Mouse (Mus musculus) forebrain, embryonic 10.5 days (tissue): ENCODE data around the gene Dock4. TPM values are rescaled to one million over a fixed set of nuclear protein-coding genes. Genes with fewer than 3 reads are reported as not detected.

Experiments
- DNase-seq: peaks from one replicate; pipeline ENCODE4 v3.0.0-alpha.2; 2017; ENCODE audit warnings: low spot score; ENCODE audit errors: extremely low spot score
- H3K27ac ChIP-seq: fragments of 300-500 bp; sonication (generic); 2 replicates; pipeline ENCODE4 v1.5.1; 2016; ENCODE audit warnings: mild to moderate bottlenecking
- H3K27me3 ChIP-seq: fragments of 300-500 bp; sonication (generic); 2 replicates; pipeline ENCODE4 v1.6.1; 2016; ENCODE audit warnings: mild to moderate bottlenecking; ENCODE audit not compliant: poor library complexity, severe bottlenecking
- H3K36me3 ChIP-seq: fragments of 300-500 bp; sonication (generic); replicated peaks from 2 replicates; pipeline ENCODE4 v1.6.1; 2016; ENCODE audit warnings: mild to moderate bottlenecking, moderate library complexity
- H3K4me1 ChIP-seq: fragments of 300-500 bp; sonication (generic); 2 replicates; pipeline ENCODE4 v1.6.1; 2016
- H3K4me3 ChIP-seq: fragments of 300-500 bp; sonication (generic); 2 replicates; pipeline ENCODE4 v1.5.1; 2016; ENCODE audit warnings: mild to moderate bottlenecking, moderate library complexity
- H3K9me3 ChIP-seq: fragments of 300-500 bp; sonication (generic); 2 replicates; pipeline ENCODE4 v1.6.1; 2016; ENCODE audit warnings: mild to moderate bottlenecking, moderate library complexity
- WGBS: fragments of 180-500 bp; shearing (Covaris S2); methylation state at CpG from one replicate; pipeline ENCODE4 v1.1.7; 2016; 5-methylcytosine and 5-hydroxymethylcytosine counted together
- polyA plus RNA-seq: library from polyadenylated mRNA; unstranded; fragments of >200 nt; fragmentation: Nextera tagmentation; extraction: Ambion mirVana; gene quantifications from 2 replicates; pipeline ENCODE4 v1.2.1, GENCODE M21; 2016

Gene Dock4
- polyA plus RNA-seq, 1 experiment from 2014 or later = 16.2 TPM

DNA sequence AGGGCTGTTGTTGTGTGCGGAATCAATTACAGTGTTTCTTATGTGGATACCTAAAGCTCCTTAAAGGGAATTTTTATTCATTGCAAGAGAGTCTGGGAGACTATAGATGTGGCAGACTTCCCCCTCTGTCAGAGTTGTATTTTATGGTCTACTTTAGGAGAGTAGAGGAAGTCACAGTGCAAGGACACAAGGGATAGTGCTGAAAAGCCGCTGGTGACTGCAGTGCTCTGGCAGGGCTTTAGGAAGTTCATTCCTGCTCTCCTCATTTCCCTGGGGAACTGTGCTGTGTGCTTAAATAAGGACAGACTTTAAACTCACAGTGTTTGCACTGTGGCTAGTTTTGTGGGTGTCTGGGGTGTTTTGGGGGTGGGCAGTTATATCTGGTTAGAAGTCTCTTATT lies 118.5 kb downstream of the Dock4 start:
- no peak for DNase-seq
- peaks cover 12% of the 10 kb centered on the region for H3K4me1 ChIP-seq
- no peak overlapping the region for H3K4me3 ChIP-seq
- WGBS = 87% methylated on average over 2 of the region's 2 CpGs
- no peaks in the 10 kb centered on the region for H3K9me3 ChIP-seq
- no peaks in the 10 kb centered on the region for H3K27me3 ChIP-seq
- no peak overlapping the region for H3K27ac ChIP-seq
- no peaks in the 10 kb centered on the region for H3K36me3 ChIP-seq

GRCm38 (mm10) chr12:40568365-40568885 lies 122.7 kb downstream of the Dock4 start:
- WGBS = 88% methylated on average over 4 of the region's 4 CpGs
- H3K27me3 ChIP-seq = no peaks in the 10 kb centered on the region
- no peak for DNase-seq
- no peak overlapping the region for H3K27ac ChIP-seq
- H3K9me3 ChIP-seq = no peaks in the 10 kb centered on the region
- H3K4me3 ChIP-seq = no peak overlapping the region
- no peaks in the 10 kb centered on the region for H3K36me3 ChIP-seq
- peaks cover 16% of the 10 kb centered on the region for H3K4me1 ChIP-seq

DNA sequence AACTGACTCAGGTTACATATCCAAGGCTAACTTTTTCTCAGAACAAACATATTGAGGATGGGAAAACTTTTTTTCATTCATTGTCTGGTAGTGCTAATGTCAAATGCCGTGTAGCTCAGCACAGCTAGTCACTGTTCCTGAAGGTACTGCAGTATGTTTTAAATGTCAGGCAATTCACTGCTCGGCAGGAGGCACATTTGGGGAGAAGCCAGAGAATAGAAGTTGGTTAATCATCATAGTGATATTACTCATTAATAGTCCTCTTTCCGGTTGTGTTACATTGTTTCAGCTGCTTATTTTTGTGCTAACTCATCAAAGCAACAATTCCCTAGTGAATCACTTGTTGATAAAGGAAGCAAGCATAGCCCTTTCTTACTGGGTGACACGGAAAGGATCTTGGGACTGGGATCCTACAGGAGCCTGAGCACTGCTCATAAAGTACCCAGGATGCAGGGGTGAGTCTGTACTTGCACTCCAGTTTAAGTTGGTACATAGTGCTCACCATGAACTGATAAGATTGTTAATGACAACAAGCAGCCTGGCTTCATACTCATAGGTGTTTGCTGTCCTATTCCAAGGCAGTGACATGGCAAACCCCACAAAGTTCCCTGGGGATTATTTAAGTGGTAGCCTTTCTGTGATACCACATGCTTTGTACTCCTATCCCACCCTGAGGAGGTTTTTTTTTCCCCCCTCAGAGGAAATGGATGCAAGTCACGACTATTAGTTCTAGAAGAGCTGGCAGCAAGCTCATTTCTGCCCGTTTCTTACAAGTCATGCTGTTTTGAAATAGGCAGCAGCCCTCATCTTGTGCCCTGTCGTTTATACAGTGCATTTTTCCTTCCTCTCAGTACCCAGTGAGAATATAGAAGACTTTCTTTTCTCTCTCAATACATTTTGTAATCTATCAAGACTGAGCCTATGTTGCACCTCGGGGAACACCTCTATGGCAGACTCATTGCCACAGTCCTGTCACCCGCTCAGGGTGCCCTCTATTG lies 123.5 kb downstream of the Dock4 start:
- peaks cover 16% of the 10 kb centered on the region for H3K4me1 ChIP-seq
- H3K4me3 ChIP-seq = no peak overlapping the region
- H3K36me3 ChIP-seq = no peaks in the 10 kb centered on the region
- WGBS = 81% methylated on average over 9 of the region's 9 CpGs
- no peak for DNase-seq
- no peak overlapping the region for H3K27ac ChIP-seq
- H3K9me3 ChIP-seq = no peaks in the 10 kb centered on the region
- no peaks in the 10 kb centered on the region for H3K27me3 ChIP-seq

- WGBS = 40% methylated on average over 1 of the region's 1 CpGs
- Histone ChIP-seq H3K36me3 (no peaks in the 10 kb centered on the region), H3K27me3 (no peaks in the 10 kb centered on the region), H3K27ac (no peak overlapping the region), H3K4me1 (peaks cover 16% of the 10 kb centered on the region), H3K4me3 (no peak overlapping the region), H3K9me3 (no peaks in the 10 kb centered on the region)
- no peak for DNase-seq
Measured at GRCm38 (mm10) chr12:40570250-40570649, 124.5 kb downstream of the Dock4 start.

- Histone ChIP-seq H3K36me3 (no peaks in the 10 kb centered on the region), H3K4me3 (no peak overlapping the region), H3K4me1 (peaks cover 4% of the 10 kb centered on the region), H3K9me3 (no peaks in the 10 kb centered on the region), H3K27ac (no peak overlapping the region), H3K27me3 (no peaks in the 10 kb centered on the region)
- DNase-seq = no peak
- 87% methylated on average over 3 of the region's 3 CpGs for WGBS
Measured at GRCm38 (mm10) chr12:40574051-40574450, 128.3 kb downstream of the Dock4 start.

DNA sequence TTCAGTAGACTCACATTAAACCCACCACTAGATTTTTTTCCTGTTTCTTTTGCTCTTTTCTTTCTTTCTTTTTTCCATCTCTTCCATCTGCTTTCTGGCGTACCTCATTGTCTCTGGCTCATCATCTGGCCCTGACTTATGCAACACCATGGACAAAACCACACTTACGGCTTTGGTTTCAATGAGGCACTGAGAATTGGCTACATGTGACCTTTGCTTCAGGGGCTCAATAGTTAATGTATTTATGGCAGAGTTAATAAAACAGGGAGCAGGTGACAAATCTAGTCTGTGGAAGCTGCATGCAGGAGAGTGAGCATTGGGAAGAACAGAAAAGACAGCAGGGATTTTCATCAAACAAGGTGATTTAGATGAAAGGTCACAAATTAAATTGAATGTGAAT lies 131.0 kb downstream of the Dock4 start:
- Histone ChIP-seq H3K27me3 (no peaks in the 10 kb centered on the region), H3K4me1 (peaks cover 16% of the 10 kb centered on the region), H3K9me3 (no peaks in the 10 kb centered on the region), H3K36me3 (no peaks in the 10 kb centered on the region), H3K27ac (no peak overlapping the region), H3K4me3 (no peak overlapping the region)
- no peak for DNase-seq
- WGBS = 87% methylated on average over 2 of the region's 2 CpGs

DNA sequence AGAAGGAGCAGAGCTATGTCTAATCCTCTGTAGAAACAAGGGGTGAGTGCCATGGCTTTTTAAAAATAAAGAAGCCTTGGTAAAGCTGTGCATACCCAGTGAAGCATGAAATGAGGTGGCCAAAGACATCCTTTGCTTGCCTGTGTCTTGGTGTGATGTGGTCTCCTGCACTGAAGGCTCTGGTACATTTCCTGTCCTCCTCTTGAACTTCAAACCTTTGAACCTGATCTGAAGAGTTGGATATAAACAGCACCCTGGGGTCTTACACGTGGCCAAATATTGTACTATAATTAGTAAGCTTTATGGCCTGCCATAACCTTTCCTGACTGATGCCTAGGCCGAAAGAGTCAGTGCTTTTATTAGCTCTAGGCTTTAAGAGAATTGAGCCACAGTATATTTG lies 134.6 kb downstream of the Dock4 start:
- 38% methylated on average over 2 of the region's 2 CpGs for WGBS

GRCm38 (mm10) chr12:40581037-40581436 lies 135.3 kb downstream of the Dock4 start:
- H3K36me3 ChIP-seq = no peaks in the 10 kb centered on the region
- no peaks in the 10 kb centered on the region for H3K27me3 ChIP-seq
- 73% methylated on average over 3 of the region's 3 CpGs for WGBS
- DNase-seq = no peak
- H3K9me3 ChIP-seq = no peaks in the 10 kb centered on the region
- H3K4me1 ChIP-seq = peaks cover 16% of the 10 kb centered on the region
- no peak overlapping the region for H3K4me3 ChIP-seq
- H3K27ac ChIP-seq = no peak overlapping the region

More for the DNA sequence above, 134.6 kb downstream of the Dock4 start:
- H3K27ac ChIP-seq = no peak overlapping the region
- H3K4me1 ChIP-seq = peaks cover 16% of the 10 kb centered on the region
- no peaks in the 10 kb centered on the region for H3K9me3 ChIP-seq
- H3K4me3 ChIP-seq = no peak overlapping the region
- no peak for DNase-seq
- H3K36me3 ChIP-seq = no peaks in the 10 kb centered on the region
- H3K27me3 ChIP-seq = no peaks in the 10 kb centered on the region

- Histone ChIP-seq H3K27me3 (no peaks in the 10 kb centered on the region), H3K36me3 (no peaks in the 10 kb centered on the region), H3K9me3 (no peaks in the 10 kb centered on the region), H3K4me1 (peaks cover 16% of the 10 kb centered on the region), H3K4me3 (no peak overlapping the region), H3K27ac (no peak overlapping the region)
- DNase-seq = no peak
- WGBS = 83% methylated on average over 5 of the region's 5 CpGs
Measured at GRCm38 (mm10) chr12:40582059-40582458, 136.3 kb downstream of the Dock4 start.

- H3K36me3 ChIP-seq = no peaks in the 10 kb centered on the region
- H3K27ac ChIP-seq = no peak overlapping the region
- DNase-seq = no peak
- no peaks in the 10 kb centered on the region for H3K9me3 ChIP-seq
- H3K27me3 ChIP-seq = no peaks in the 10 kb centered on the region
- peaks cover 15% of the 10 kb centered on the region for H3K4me1 ChIP-seq
- no peak overlapping the region for H3K4me3 ChIP-seq
- WGBS = 89% methylated on average over 7 of the region's 7 CpGs
Measured at GRCm38 (mm10) chr12:40584526-40585289, 139.0 kb downstream of the Dock4 start.

DNA sequence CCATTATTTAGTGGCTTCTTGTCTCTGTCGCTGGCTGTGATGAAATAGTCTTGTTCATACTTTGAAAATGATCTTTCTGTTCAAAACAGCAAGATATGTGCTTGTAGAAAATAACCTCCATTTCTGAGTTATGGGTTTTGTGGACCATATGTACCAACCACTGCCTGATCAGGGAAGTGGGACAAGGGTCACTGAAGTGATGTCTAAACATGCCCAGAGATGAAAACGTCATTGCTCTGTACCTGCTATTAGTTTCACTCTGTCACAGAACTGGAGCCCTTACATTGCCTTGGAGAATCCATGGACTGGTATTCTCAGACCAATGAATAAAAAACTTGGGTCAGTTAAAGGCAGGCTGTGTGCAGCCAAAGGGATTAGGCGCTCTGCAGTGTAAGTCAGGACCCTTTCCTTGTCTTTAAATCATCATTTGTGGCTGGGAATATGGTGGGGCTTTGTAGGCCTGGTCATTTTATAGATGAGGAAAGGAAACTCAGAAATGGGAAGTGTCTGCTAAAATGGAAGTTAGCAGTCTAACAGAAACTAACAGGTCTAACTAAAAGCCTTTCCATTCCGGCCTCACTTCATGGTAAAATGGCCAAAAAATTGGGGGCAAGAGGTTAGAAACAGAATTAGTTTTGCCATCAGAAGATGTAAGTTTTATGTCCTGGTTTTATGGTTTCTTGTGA lies 139.8 kb downstream of the Dock4 start:
- H3K27ac ChIP-seq = no peak overlapping the region
- no peaks in the 10 kb centered on the region for H3K27me3 ChIP-seq
- H3K36me3 ChIP-seq = no peaks in the 10 kb centered on the region
- no peak for DNase-seq
- H3K9me3 ChIP-seq = no peaks in the 10 kb centered on the region
- no peak overlapping the region for H3K4me3 ChIP-seq
- 91% methylated on average over 4 of the region's 4 CpGs for WGBS
- peaks cover 6% of the 10 kb centered on the region; the same call in 1 of the 2 replicates for H3K4me1 ChIP-seq

DNA sequence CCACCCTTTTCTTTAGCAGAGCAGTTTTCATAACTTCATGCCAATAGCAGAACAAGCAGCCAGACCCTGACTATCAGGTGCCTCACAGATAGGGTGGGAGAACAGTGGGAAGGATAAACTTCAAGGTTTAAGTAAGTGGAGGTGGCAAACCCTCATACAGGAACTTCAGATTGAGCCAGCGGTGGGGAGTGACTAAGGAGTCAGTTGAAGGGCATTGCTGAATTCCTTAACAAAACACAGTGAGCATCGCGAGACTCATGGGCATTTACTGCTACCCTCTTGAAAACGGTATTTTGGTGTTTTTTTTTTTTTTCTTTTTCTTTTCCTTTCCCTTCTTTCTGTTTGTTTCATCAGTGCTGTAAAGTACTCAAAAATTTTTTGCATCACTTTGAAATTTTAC lies 148.4 kb downstream of the Dock4 start:
- H3K9me3 ChIP-seq = no peaks in the 10 kb centered on the region
- WGBS = 82% methylated on average over 4 of the region's 4 CpGs
- no peak overlapping the region for H3K27ac ChIP-seq
- H3K4me1 ChIP-seq = no peaks in the 10 kb centered on the region
- no peaks in the 10 kb centered on the region for H3K27me3 ChIP-seq
- no peak overlapping the region for H3K4me3 ChIP-seq
- no peaks in the 10 kb centered on the region for H3K36me3 ChIP-seq
- DNase-seq = no peak
